Mouse (Mus musculus) MEL (cell line): ENCODE measurements around the gene Bloc1s5. TPM values are rescaled to one million over a fixed set of nuclear protein-coding genes. Genes with fewer than 3 reads are reported as not detected.
A peak's percentile ranks its signal among the peaks of the same experiment; 100 is the strongest.

Experiments used
- DNase-seq: peaks from one replicate; pipeline ENCODE4 v3.0.0; 2011; ENCODE audit warnings: low read depth, low spot score
- H3K27ac ChIP-seq: 2 replicates; pipeline ENCODE4 v1.5.1; 2012; ENCODE audit warnings: low read depth, mild to moderate bottlenecking, control low read depth, low read length, moderate library complexity; ENCODE audit not compliant: control insufficient read depth
- H3K27me3 ChIP-seq, 2 experiments: fragments of 150-350 bp in 1 of 2; sonication (generic) in 1 of 2; 2 replicates each; pipeline ENCODE4 v1.6.1; 2012; ENCODE audit warnings: low read length in 2 of 2, mild to moderate bottlenecking in 2 of 2, improper control_type of control experiment in 1 of 2, moderate library complexity in 1 of 2; ENCODE audit not compliant: insufficient read depth in 2 of 2, control insufficient read depth in 1 of 2
- H3K36me3 ChIP-seq, 2 experiments: 2 replicates each; pipeline ENCODE4 v1.6.1; 2012 to 2014; ENCODE audit warnings: low read length in 2 of 2, improper control_type of control experiment in 1 of 2, inconsistent platforms in 1 of 2, mild to moderate bottlenecking in 1 of 2; ENCODE audit not compliant: insufficient read depth in 2 of 2, control insufficient read depth in 1 of 2
- H3K4me1 ChIP-seq, 2 experiments: fragments of 150-350 bp in 1 of 2; sonication (generic) in 1 of 2; 2 replicates each; pipeline ENCODE4 v1.6.1; 2012; ENCODE audit warnings: low read length in 2 of 2, improper control_type of control experiment in 1 of 2, mild to moderate bottlenecking in 1 of 2; ENCODE audit not compliant: insufficient read depth in 2 of 2, control insufficient read depth in 1 of 2
- H3K4me3 ChIP-seq, 2 experiments: fragments of 150-350 bp in 1 of 2; sonication (generic) in 1 of 2; 2 replicates each; pipeline ENCODE4 v1.5.1; 2012; ENCODE audit warnings: low read depth in 2 of 2, low read length in 2 of 2, mild to moderate bottlenecking in 2 of 2, moderate library complexity in 2 of 2, control low read depth in 1 of 2, improper control_type of control experiment in 1 of 2; ENCODE audit not compliant: control insufficient read depth in 1 of 2, insufficient read depth in 1 of 2
- H3K79me2 ChIP-seq: 2 replicates; pipeline ENCODE4 v1.6.1; 2012; ENCODE audit warnings: mild to moderate bottlenecking, low read length, moderate library complexity; ENCODE audit not compliant: control insufficient read depth, poor library complexity, insufficient read depth
- H3K9ac ChIP-seq: 2 replicates; pipeline ENCODE4 v1.6.1; 2012; ENCODE audit warnings: low read depth, mild to moderate bottlenecking, control low read depth, low read length, moderate library complexity; ENCODE audit not compliant: control insufficient read depth, poor library complexity, severe bottlenecking
- H3K9me3 ChIP-seq: fragments of 150-350 bp; sonication (generic); replicated peaks from 2 replicates; pipeline ENCODE4 v1.6.1; 2012; ENCODE audit warnings: mild to moderate bottlenecking, low read length, improper control_type of control experiment, moderate library complexity; ENCODE audit not compliant: insufficient read depth
- CTCF ChIP-seq, 3 experiments: IDR thresholded peaks in 2 of 3; conservative IDR thresholded peaks in 1 of 3; 2 replicates each; pipeline ENCODE4 v1.5.1; 2011 to 2012; ENCODE audit warnings: low read length in 3 of 3, low read depth in 2 of 3, mild to moderate bottlenecking in 2 of 3, improper control_type of control experiment in 1 of 3, inconsistent platforms in 1 of 3, mixed read lengths in 1 of 3, moderate library complexity in 1 of 3; ENCODE audit not compliant: control insufficient read depth in 1 of 3, insufficient read depth in 1 of 3, poor library complexity in 1 of 3, severe bottlenecking in 1 of 3
- ELF1 ChIP-seq: IDR thresholded peaks from 2 replicates; pipeline ENCODE4 v1.6.1; 2014; ENCODE audit warnings: low read depth, mild to moderate bottlenecking, inconsistent platforms, low read length, improper control_type of control experiment, moderate library complexity
- EP300 ChIP-seq, 2 experiments: IDR thresholded peaks; 2 replicates each; pipeline ENCODE4 v1.6.1; 2011; ENCODE audit warnings: improper control_type of control experiment in 2 of 2, low read length in 2 of 2, low read depth in 1 of 2, mild to moderate bottlenecking in 1 of 2
- ETS1 ChIP-seq: IDR thresholded peaks from 2 replicates; pipeline ENCODE4 v1.6.1; 2012; ENCODE audit warnings: low read depth, mild to moderate bottlenecking, inconsistent platforms, low read length, improper control_type of control experiment, moderate library complexity
- GATA1 ChIP-seq: IDR thresholded peaks from 2 replicates; pipeline ENCODE4 v1.6.1; 2011; ENCODE audit warnings: low read depth, low read length, improper control_type of control experiment
- HCFC1 ChIP-seq: IDR thresholded peaks from 2 replicates; pipeline ENCODE4 v1.6.1; 2012; ENCODE audit warnings: low read depth, mild to moderate bottlenecking, inconsistent platforms, low read length, improper control_type of control experiment, moderate library complexity
- KAT2A ChIP-seq: conservative IDR thresholded peaks from 2 replicates; pipeline ENCODE4 v1.6.1; 2012; ENCODE audit warnings: low read depth, low read length, improper control_type of control experiment, inconsistent platforms
- MAX ChIP-seq: IDR thresholded peaks from 2 replicates; pipeline ENCODE4 v1.6.1; 2011; ENCODE audit warnings: low read length, improper control_type of control experiment
- MXI1 ChIP-seq: IDR thresholded peaks from 2 replicates; pipeline ENCODE4 v1.6.1; 2011; ENCODE audit warnings: mild to moderate bottlenecking, low read depth, low read length, improper control_type of control experiment
- MYC ChIP-seq: IDR thresholded peaks from 2 replicates; pipeline ENCODE4 v1.6.1; 2011; ENCODE audit warnings: low read depth, mild to moderate bottlenecking, low read length, improper control_type of control experiment, moderate library complexity
- NELFE ChIP-seq: IDR thresholded peaks from 2 replicates; pipeline ENCODE4 v1.6.1; 2011; ENCODE audit warnings: low read depth, low read length, improper control_type of control experiment
- NRF1 ChIP-seq: IDR thresholded peaks from 2 replicates; pipeline ENCODE4 v1.6.1; 2014; ENCODE audit warnings: low read depth, mild to moderate bottlenecking, inconsistent platforms, low read length, improper control_type of control experiment, moderate library complexity; ENCODE audit not compliant: poor library complexity, insufficient read depth, severe bottlenecking
- POLR2A ChIP-seq, 2 experiments: IDR thresholded peaks; 2 replicates each; pipeline ENCODE4 v1.6.1; 2011 to 2012; ENCODE audit warnings: low read length in 2 of 2, mild to moderate bottlenecking in 2 of 2, control low read depth in 1 of 2, improper control_type of control experiment in 1 of 2, low read depth in 1 of 2, moderate library complexity in 1 of 2; ENCODE audit not compliant: control insufficient read depth in 1 of 2, insufficient read depth in 1 of 2, poor library complexity in 1 of 2
- POLR2AphosphoS2 ChIP-seq: IDR thresholded peaks from 2 replicates; pipeline ENCODE4 v1.6.1; 2011; ENCODE audit warnings: low read length, improper control_type of control experiment
- RCOR1 ChIP-seq: IDR thresholded peaks from 2 replicates; pipeline ENCODE4 v1.6.1; 2012; ENCODE audit warnings: low read depth, mild to moderate bottlenecking, inconsistent platforms, low read length, improper control_type of control experiment
- SIN3A ChIP-seq: IDR thresholded peaks from 2 replicates; pipeline ENCODE4 v1.6.1; 2012; ENCODE audit warnings: low read length, improper control_type of control experiment, inconsistent platforms
- TAL1 ChIP-seq: IDR thresholded peaks from 2 replicates; pipeline ENCODE4 v1.6.1; 2012; ENCODE audit warnings: mild to moderate bottlenecking, inconsistent platforms, low read length, moderate library complexity, mixed read lengths
- TCF12 ChIP-seq: IDR thresholded peaks from 2 replicates; pipeline ENCODE4 v1.6.1; 2014; ENCODE audit warnings: low read depth, mild to moderate bottlenecking, inconsistent platforms, low read length, improper control_type of control experiment, moderate library complexity
- USF1 ChIP-seq: IDR thresholded peaks from 2 replicates; pipeline ENCODE4 v1.6.1; 2014; ENCODE audit warnings: low read depth, mild to moderate bottlenecking, inconsistent platforms, low read length, improper control_type of control experiment, moderate library complexity
- USF2 ChIP-seq, 2 experiments: IDR thresholded peaks; 2 replicates each; pipeline ENCODE4 v1.6.1; 2011 to 2012; ENCODE audit warnings: improper control_type of control experiment in 2 of 2, low read length in 2 of 2, borderline replicate concordance in 1 of 2, inconsistent platforms in 1 of 2, low read depth in 1 of 2, mild to moderate bottlenecking in 1 of 2; ENCODE audit not compliant: insufficient read depth in 1 of 2
- ZMIZ1 ChIP-seq: IDR thresholded peaks from 2 replicates; pipeline ENCODE4 v1.6.1; 2012; ENCODE audit warnings: low read depth, mild to moderate bottlenecking, inconsistent platforms, low read length, improper control_type of control experiment, moderate library complexity
- ZNF384 ChIP-seq: IDR thresholded peaks from 2 replicates; pipeline ENCODE4 v1.6.1; 2012; ENCODE audit warnings: low read depth, mild to moderate bottlenecking, inconsistent platforms, low read length, improper control_type of control experiment
- polyA plus RNA-seq, 2 experiments: library from polyadenylated mRNA; stranded (reverse) in 1 of 2; unstranded in 1 of 2; fragments of >175 nt in 1 of 2; fragments of >200 nt in 1 of 2; gene quantifications; 2 replicates each; pipeline versions ENCODE4 v1.2.1 to v1.2.4; 2012; ENCODE audit warnings: low replicate concordance in 2 of 2, low read depth in 1 of 2; ENCODE audit not compliant: insufficient read length in 2 of 2, insufficient read depth in 1 of 2, missing spikeins in 1 of 2
- total RNA-seq: library from RNA; depleted of rRNA; stranded (reverse); fragments of 300-350 nt; gene quantifications from 2 replicates; pipeline ENCODE4 v1.2.3, GENCODE M21; 2012

Bloc1s5 gene
- total and polyA plus RNA-seq, 3 experiments: 12.3 to 16.2 TPM; not detected in 1

GRCm38 (mm10) chr13:38664753-38665152 is 29.8 kb upstream of the Bloc1s5 start:
- peak; percentile 38 for DNase-seq
- Histone ChIP-seq H3K9ac (no peak overlapping the region), H3K4me1 (peaks cover 8 to 13% of the 10 kb centered on the region in 2 experiments), H3K36me3 (peaks cover 0 to 8% of the 10 kb centered on the region in 2 experiments; a peak in 2 of 4 replicates), H3K4me3 (no peak overlapping the region), H3K9me3 (no peaks in the 10 kb centered on the region)
- TF ChIP-seq TCF12: peak; percentile 81
- TF ChIP-seq GATA1: peak; percentile 68
- TF ChIP-seq ETS1: peak; percentile 49; the same call in 1 of the 2 replicates
- TF ChIP-seq USF2 (IDR thresholded peaks at IDR 0.05; ENCODE audit: borderline replicate concordance in 1 of 2, insufficient read depth in 1 of 2, low read depth in 1 of 2, low read length in 2 of 2): no peak
- TF ChIP-seq TAL1: peak; percentile 42
- no peak for TF ChIP-seq NELFE
- peak; percentile 69 to 73; a peak in 3 of 4 replicates for TF ChIP-seq EP300 (IDR thresholded peaks at IDR 0.05; ENCODE audit: low read depth in 1 of 2, low read length in 2 of 2)
- TF ChIP-seq, all 39 proteins: peak for 5
- H3K79me2 ChIP-seq: no peaks in the 10 kb centered on the region
- H3K27me3 ChIP-seq: no peaks in the 10 kb centered on the region
- H3K27ac ChIP-seq: no peak overlapping the region

DNA sequence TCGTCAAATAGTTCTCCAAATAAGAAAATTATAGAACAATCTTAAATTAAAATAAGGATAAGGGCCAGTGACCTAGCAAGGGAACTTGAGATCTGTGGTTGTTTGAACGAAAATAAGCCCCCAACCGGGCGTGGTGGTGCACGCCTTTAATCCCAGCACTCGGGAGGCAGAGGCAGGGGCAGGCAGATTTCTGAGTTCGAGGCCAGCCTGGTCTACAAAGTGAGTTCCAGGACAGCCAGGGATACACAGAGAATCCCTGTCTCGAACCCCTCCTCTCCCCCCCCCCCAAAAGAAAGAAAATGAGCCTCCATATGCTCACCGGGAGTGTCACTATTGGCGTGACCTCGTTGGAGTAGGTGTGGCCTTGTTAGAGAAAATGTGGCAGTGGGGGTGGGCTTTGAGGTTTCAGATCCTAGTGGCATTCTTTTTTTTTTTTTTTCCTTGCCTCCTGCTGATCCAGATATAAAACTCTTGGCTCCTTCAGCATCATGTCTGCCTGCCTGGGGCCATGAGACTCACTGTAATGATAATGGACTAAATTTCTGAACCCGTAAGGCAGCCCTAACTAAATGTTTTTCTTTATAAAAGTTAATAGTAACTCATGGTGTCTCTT is 24.7 kb upstream of the Bloc1s5 start:
- Histone ChIP-seq H3K27me3 (no peaks in the 10 kb centered on the region), H3K27ac (peak overlapping the region; percentile 41), H3K36me3 (peaks cover 18 to 27% of the 10 kb centered on the region in 2 experiments), H3K4me1 (peaks cover 6 to 16% of the 10 kb centered on the region in 2 experiments), H3K79me2 (peaks cover 31% of the 10 kb centered on the region), H3K9me3 (no peaks in the 10 kb centered on the region), H3K4me3 (peak overlapping the region; percentile 51 to 52), H3K9ac (peak overlapping the region; percentile 35)
- TF ChIP-seq HCFC1 (0 out of 2 replicates have a peak, but pooled peaks have one; percentile 17), ZMIZ1 (no peak), ZNF384 (peak; percentile 74)
- DNase-seq: peak; percentile 52

GRCm38 (mm10) chr13:38658528-38659280 is 23.8 kb upstream of the Bloc1s5 start, which contains the start of gene Eef1e1:
Eef1e1 (minus strand) TSS chr13:38659058.
- Histone ChIP-seq H3K27me3 (no peaks in the 10 kb centered on the region), H3K9me3 (no peaks in the 10 kb centered on the region), H3K79me2 (peaks cover 36% of the 10 kb centered on the region), H3K27ac (peak within 1 kb of the TSS; percentile 78), H3K36me3 (peaks cover 24 to 30% of the 10 kb centered on the region in 2 experiments), H3K4me3 (peak within 1 kb of the TSS; percentile 76 to 80), H3K9ac (peak within 1 kb of the TSS; percentile 95), H3K4me1 (peaks cover 9 to 10% of the 10 kb centered on the region in 2 experiments; a peak in 3 of 4 replicates)
- peak; percentile 97 for DNase-seq
- TF ChIP-seq EP300 (IDR thresholded peaks at IDR 0.05; ENCODE audit: low read depth in 1 of 2, low read length in 2 of 2) (0 out of 4 replicates have a peak, but pooled peaks of 1 of the 2 experiments have one; percentile 14), ZMIZ1 (peak; percentile 89), MAX (peak; percentile 93), POLR2A (IDR thresholded peaks at IDR 0.05; ENCODE audit: control insufficient read depth in 1 of 2, insufficient read depth in 1 of 2, low read depth in 1 of 2, low read length in 2 of 2, poor library complexity in 1 of 2) (peak; percentile 87 to 92), RCOR1 (no peak), ELF1 (peak; percentile 92), MYC (peak; percentile 88), CTCF (IDR thresholded peaks at IDR 0.05 in 2 of 3, conservative IDR thresholded peaks at IDR 0.05 in 1 of 3; ENCODE audit: control insufficient read depth in 1 of 3, insufficient read depth in 1 of 3, low read depth in 2 of 3, low read length in 3 of 3, poor library complexity in 1 of 3, severe bottlenecking in 1 of 3) (peak in 2 of 3 experiments; percentile 16 to 22; a peak in 1 of 6 replicates), SIN3A (peak; percentile 63), HCFC1 (peak; percentile 74), ZNF384 (no peak), POLR2AphosphoS2 (peak; percentile 78), KAT2A (no peak; the same call in 1 of the 2 replicates), USF1 (0 out of 2 replicates have a peak, but pooled peaks have one; percentile 16), MXI1 (peak; percentile 97), ETS1 (peak; percentile 14; the same call in 1 of the 2 replicates), NRF1 (peak; percentile 75)
